Mouse (Mus musculus) limb, embryonic 10.5 days (tissue): ENCODE data around the gene Exph5. TPM values are rescaled to one million over a fixed set of nuclear protein-coding genes. Genes with fewer than 3 reads are reported as not detected.

Experiments used
- DNase-seq: peaks from one replicate; pipeline ENCODE4 v3.0.0-alpha.2; 2017; ENCODE audit warnings: low spot score
- H3K27ac ChIP-seq: fragments of 300-500 bp; sonication (generic); 2 replicates; pipeline ENCODE4 v1.5.1; 2016; ENCODE audit warnings: mild to moderate bottlenecking
- H3K27me3 ChIP-seq: fragments of 300-500 bp; sonication (generic); 2 replicates; pipeline ENCODE4 v1.6.1; 2016; ENCODE audit warnings: low read depth, mild to moderate bottlenecking; ENCODE audit not compliant: poor library complexity, severe bottlenecking
- H3K36me3 ChIP-seq: fragments of 300-500 bp; sonication (generic); 2 replicates; pipeline ENCODE4 v1.6.1; 2016; ENCODE audit warnings: mild to moderate bottlenecking, moderate library complexity
- H3K4me1 ChIP-seq: fragments of 300-500 bp; sonication (generic); 2 replicates; pipeline ENCODE4 v1.6.1; 2016
- H3K4me3 ChIP-seq: fragments of 300-500 bp; sonication (generic); 2 replicates; pipeline ENCODE4 v1.5.1; 2016; ENCODE audit warnings: mild to moderate bottlenecking, moderate library complexity
- H3K9me3 ChIP-seq: fragments of 300-500 bp; sonication (generic); replicated peaks from 2 replicates; pipeline ENCODE4 v1.6.1; 2016; ENCODE audit warnings: mild to moderate bottlenecking
- WGBS: fragments of 180-500 bp; shearing (Covaris S2); methylation state at CpG from one replicate; pipeline ENCODE4 v1.1.7; 2016; 5-methylcytosine and 5-hydroxymethylcytosine counted together
- polyA plus RNA-seq: library from polyadenylated mRNA; unstranded; fragments of >200 nt; fragmentation: Nextera tagmentation; extraction: Ambion mirVana; gene quantifications from 2 replicates; pipeline ENCODE4 v1.2.1, GENCODE M21; 2016

Gene Exph5
- polyA plus RNA-seq, 1 experiment from 2014 or later = 1.2 TPM

GRCm38 (mm10) chr9:53346402-53346801, 44.9 kb downstream of the Exph5 start:
- H3K27ac ChIP-seq = no peak overlapping the region

DNA sequence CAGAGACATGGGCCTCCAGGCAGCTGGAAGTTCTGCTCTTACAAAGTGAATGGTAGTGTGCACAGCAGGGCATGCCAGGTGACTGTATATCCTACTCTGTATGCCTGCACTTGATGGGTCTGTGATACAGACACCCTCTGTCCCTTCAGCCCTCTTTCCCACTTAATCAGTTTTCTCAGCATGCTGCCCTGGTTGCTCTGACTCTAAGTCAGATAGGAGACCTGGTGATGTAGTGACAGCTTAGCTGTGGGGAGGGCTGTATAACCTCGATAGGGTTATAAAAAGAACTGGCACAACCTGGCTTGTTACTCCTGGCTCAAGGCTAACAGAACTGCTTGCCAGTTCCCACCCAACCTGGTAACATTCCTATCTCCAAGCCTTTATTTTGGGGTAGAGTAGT, 47.7 kb downstream of the Exph5 start:
- Histone ChIP-seq H3K27ac (no peak overlapping the region), H3K36me3 (no peaks in the 10 kb centered on the region), H3K4me3 (no peak overlapping the region), H3K4me1 (no peaks in the 10 kb centered on the region), H3K27me3 (no peaks in the 10 kb centered on the region), H3K9me3 (no peaks in the 10 kb centered on the region)
- DNase-seq = no peak
- 77% methylated on average over 1 of the region's 1 CpGs for WGBS

More at GRCm38 (mm10) chr9:53346402-53346801, 44.9 kb downstream of the Exph5 start:
- Histone ChIP-seq H3K4me3 (no peak overlapping the region), H3K9me3 (no peaks in the 10 kb centered on the region), H3K36me3 (no peaks in the 10 kb centered on the region), H3K27me3 (peaks cover 8% of the 10 kb centered on the region; the same call in 1 of the 2 replicates), H3K4me1 (no peaks in the 10 kb centered on the region)
- 62% methylated on average over 6 of the region's 6 CpGs for WGBS
- DNase-seq = no peak

DNA sequence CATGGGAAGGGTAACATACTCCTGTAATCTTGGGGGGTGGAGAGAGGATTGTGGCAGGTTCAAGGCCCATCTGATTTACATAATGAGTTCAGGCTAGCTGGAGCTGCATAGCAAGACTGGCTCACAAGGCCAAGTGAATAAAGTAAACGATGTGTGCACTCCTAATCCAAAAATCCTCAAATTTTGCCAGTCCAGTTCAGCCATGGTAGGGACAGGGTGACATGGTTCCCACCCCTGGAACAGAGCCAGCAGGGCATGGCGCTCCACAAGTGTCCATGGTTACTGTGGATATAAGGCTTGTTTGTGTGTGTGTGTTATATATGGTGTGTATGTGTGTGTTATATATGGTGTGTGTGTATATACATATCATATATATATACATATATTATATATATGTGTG, 48.9 kb downstream of the Exph5 start:
- Histone ChIP-seq H3K27me3 (no peaks in the 10 kb centered on the region), H3K4me1 (no peaks in the 10 kb centered on the region), H3K4me3 (no peak overlapping the region), H3K27ac (no peak overlapping the region), H3K36me3 (no peaks in the 10 kb centered on the region), H3K9me3 (no peaks in the 10 kb centered on the region)
- 85% methylated on average over 2 of the region's 2 CpGs for WGBS
- no peak for DNase-seq

- no peak overlapping the region for H3K27ac ChIP-seq
- 91% methylated on average over 6 of the region's 6 CpGs for whole genome bisulfite sequencing
- no peaks in the 10 kb centered on the region for H3K27me3 ChIP-seq
- no peak for DNase-seq
- H3K4me3 ChIP-seq = no peak overlapping the region
- no peaks in the 10 kb centered on the region for H3K36me3 ChIP-seq
- no peaks in the 10 kb centered on the region for H3K9me3 ChIP-seq
- no peaks in the 10 kb centered on the region for H3K4me1 ChIP-seq
Measured at GRCm38 (mm10) chr9:53351899-53352298, 50.4 kb downstream of the Exph5 start.

GRCm38 (mm10) chr9:53353161-53353560, 51.7 kb downstream of the Exph5 start:
- Histone ChIP-seq H3K4me3 (no peak overlapping the region), H3K36me3 (no peaks in the 10 kb centered on the region), H3K27me3 (no peaks in the 10 kb centered on the region), H3K9me3 (no peaks in the 10 kb centered on the region), H3K4me1 (no peaks in the 10 kb centered on the region), H3K27ac (no peak overlapping the region)
- 88% methylated on average over 5 of the region's 5 CpGs for WGBS
- no peak for DNase-seq

DNA sequence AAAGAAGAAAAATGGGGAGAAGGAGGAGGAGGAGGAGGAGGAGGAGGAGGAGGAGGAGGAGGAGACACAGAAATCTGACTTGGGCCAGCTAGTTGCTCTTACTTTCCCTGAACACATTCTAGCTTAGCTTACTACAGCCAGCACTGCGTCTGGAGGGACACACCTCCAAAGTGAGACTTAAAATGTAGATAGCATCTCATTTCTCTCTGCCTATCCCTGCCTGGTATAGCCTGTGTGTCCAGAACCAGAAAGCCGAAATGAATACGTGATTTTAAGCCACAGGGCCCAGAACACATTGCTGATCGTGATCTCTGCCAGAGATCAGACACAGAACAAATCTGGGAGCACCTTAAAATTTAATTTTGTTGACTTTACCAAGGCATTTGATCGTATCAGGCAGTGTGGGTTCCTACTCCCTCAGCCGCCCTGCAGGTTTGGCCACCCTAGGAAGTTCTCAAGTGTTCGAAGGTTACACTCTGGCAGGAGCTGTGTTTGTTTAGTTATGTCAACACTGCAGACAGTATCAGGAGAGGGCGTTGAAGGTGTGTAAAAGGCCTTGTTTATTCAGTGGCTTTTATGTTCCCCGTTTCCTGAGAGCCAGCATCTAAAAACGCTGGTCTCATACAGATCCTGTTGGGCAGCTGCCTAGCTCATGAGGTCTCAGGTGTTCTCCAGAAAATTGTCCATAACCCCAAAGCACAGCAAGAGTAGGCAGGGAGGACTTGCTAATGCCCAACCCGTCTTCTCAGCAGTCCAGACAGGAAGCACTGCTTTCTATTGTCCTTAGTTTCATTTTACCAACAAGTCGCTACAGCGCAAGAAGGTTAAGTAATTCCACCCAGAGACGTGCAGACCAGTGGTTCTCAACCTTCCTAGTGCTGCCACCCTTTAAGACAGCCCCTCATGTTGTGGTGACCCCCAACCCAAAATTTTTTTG, 55.0 kb downstream of the Exph5 start:
- Histone ChIP-seq H3K27ac (no peak overlapping the region), H3K27me3 (no peaks in the 10 kb centered on the region), H3K9me3 (no peaks in the 10 kb centered on the region), H3K4me1 (no peaks in the 10 kb centered on the region), H3K36me3 (no peaks in the 10 kb centered on the region), H3K4me3 (no peak overlapping the region)
- 62% methylated on average over 14 of the region's 14 CpGs for WGBS
- no peak for DNase-seq

- H3K36me3 ChIP-seq = no peaks in the 10 kb centered on the region
- 73% methylated on average over 3 of the region's 3 CpGs for WGBS
- H3K4me3 ChIP-seq = no peak overlapping the region
- H3K27me3 ChIP-seq = no peaks in the 10 kb centered on the region
- no peaks in the 10 kb centered on the region for H3K4me1 ChIP-seq
- H3K27ac ChIP-seq = no peak overlapping the region
- no peak for DNase-seq
- no peaks in the 10 kb centered on the region for H3K9me3 ChIP-seq
Measured at GRCm38 (mm10) chr9:53371339-53371738, 69.9 kb downstream of the Exph5 start.

GRCm38 (mm10) chr9:53375907-53376306, 74.4 kb downstream of the Exph5 start:
- no peaks in the 10 kb centered on the region for H3K36me3 ChIP-seq
- 85% methylated on average over 4 of the region's 4 CpGs for WGBS
- no peak overlapping the region for H3K27ac ChIP-seq
- no peaks in the 10 kb centered on the region for H3K4me1 ChIP-seq
- no peak for DNase-seq
- no peaks in the 10 kb centered on the region for H3K27me3 ChIP-seq
- no peak overlapping the region for H3K4me3 ChIP-seq
- H3K9me3 ChIP-seq = no peaks in the 10 kb centered on the region

GRCm38 (mm10) chr9:53376820-53377219, 75.3 kb downstream of the Exph5 start:
- no peaks in the 10 kb centered on the region for H3K36me3 ChIP-seq
- H3K27me3 ChIP-seq = no peaks in the 10 kb centered on the region
- H3K9me3 ChIP-seq = no peaks in the 10 kb centered on the region
- no peak overlapping the region for H3K27ac ChIP-seq
- no peak overlapping the region for H3K4me3 ChIP-seq
- WGBS = 83% methylated on average over 13 of the region's 13 CpGs
- H3K4me1 ChIP-seq = no peaks in the 10 kb centered on the region
- DNase-seq = no peak

GRCm38 (mm10) chr9:53377597-53377996, 76.1 kb downstream of the Exph5 start:
- DNase-seq = no peak
- H3K4me3 ChIP-seq = no peak overlapping the region
- no peaks in the 10 kb centered on the region for H3K4me1 ChIP-seq
- no peaks in the 10 kb centered on the region for H3K9me3 ChIP-seq
- no peak overlapping the region for H3K27ac ChIP-seq
- WGBS = 71% methylated on average over 5 of the region's 5 CpGs
- no peaks in the 10 kb centered on the region for H3K36me3 ChIP-seq
- H3K27me3 ChIP-seq = no peaks in the 10 kb centered on the region

GRCm38 (mm10) chr9:53378171-53378570, 76.7 kb downstream of the Exph5 start:
- DNase-seq = no peak
- Histone ChIP-seq H3K4me3 (no peak overlapping the region), H3K4me1 (no peaks in the 10 kb centered on the region), H3K36me3 (no peaks in the 10 kb centered on the region), H3K9me3 (no peaks in the 10 kb centered on the region), H3K27ac (no peak overlapping the region), H3K27me3 (no peaks in the 10 kb centered on the region)
- WGBS = 84% methylated on average over 3 of the region's 3 CpGs

- Histone ChIP-seq H3K36me3 (no peaks in the 10 kb centered on the region), H3K4me3 (no peak overlapping the region), H3K9me3 (no peaks in the 10 kb centered on the region), H3K27ac (no peak overlapping the region), H3K4me1 (peaks cover 15% of the 10 kb centered on the region), H3K27me3 (no peaks in the 10 kb centered on the region)
- DNase-seq = no peak
- 91% methylated on average over 2 of the region's 2 CpGs for WGBS
Measured at GRCm38 (mm10) chr9:53380595-53380994, 79.1 kb downstream of the Exph5 start.

GRCm38 (mm10) chr9:53381113-53381615, 79.7 kb downstream of the Exph5 start:
- H3K4me1 ChIP-seq = peaks cover 15% of the 10 kb centered on the region
- no peaks in the 10 kb centered on the region for H3K36me3 ChIP-seq
- DNase-seq = no peak
- no peaks in the 10 kb centered on the region for H3K27me3 ChIP-seq
- no peak overlapping the region for H3K27ac ChIP-seq
- no peak overlapping the region for H3K4me3 ChIP-seq
- H3K9me3 ChIP-seq = no peaks in the 10 kb centered on the region
- 86% methylated on average over 5 of the region's 5 CpGs for WGBS
